Mouse (Mus musculus) bone marrow macrophage, adult 2 months (primary cell): Measurements from ENCODE around the gene C5ar2. TPM values are rescaled to one million over a fixed set of nuclear protein-coding genes. Genes with fewer than 3 reads are reported as not detected.
"Not testable (repeated sequence)": the region's sequence is repeated elsewhere in the genome, so short reads cannot be mapped to it uniquely, and the experiment has no call there.

Experiments used
- H3K27ac ChIP-seq: 2 replicates; pipeline ENCODE4 v1.5.1; 2012; ENCODE audit warnings: low read depth, low read length; ENCODE audit not compliant: insufficient read depth
- H3K4me1 ChIP-seq: 2 replicates; pipeline ENCODE4 v1.6.1; 2012; ENCODE audit warnings: low read length; ENCODE audit not compliant: control insufficient read depth, insufficient read depth
- H3K4me3 ChIP-seq: 2 replicates; pipeline ENCODE4 v1.5.1; 2012; ENCODE audit warnings: mild to moderate bottlenecking, low read length, moderate library complexity; ENCODE audit not compliant: insufficient read depth
- CTCF ChIP-seq: IDR thresholded peaks from 2 replicates; pipeline ENCODE4 v1.5.1; 2012; ENCODE audit warnings: low read depth, mild to moderate bottlenecking, low read length, moderate library complexity
- POLR2A ChIP-seq: IDR thresholded peaks from 2 replicates; pipeline ENCODE4 v1.6.1; 2012; ENCODE audit warnings: mild to moderate bottlenecking, low read depth, low read length, borderline replicate concordance
- polyA plus RNA-seq: library from polyadenylated mRNA; stranded (reverse); fragments of >200 nt; gene quantifications from 2 replicates; pipeline ENCODE4 v1.2.4, GENCODE M21; 2012; ENCODE audit not compliant: missing spikeins, insufficient read depth, insufficient read length

C5ar2 gene
- polyA plus RNA-seq, 1 experiment = 18.4 TPM

- H3K27ac ChIP-seq = peak overlapping the region; percentile 93
- H3K4me1 ChIP-seq = peaks cover 49% of the 10 kb centered on the region
- TF ChIP-seq CTCF = no peak
- TF ChIP-seq POLR2A = no peak
- H3K4me3 ChIP-seq = peak overlapping the region; percentile 62
Observed at GRCm38 (mm10) chr7:16257830-16258229, 13.9 kb upstream of the C5ar2 start.

DNA sequence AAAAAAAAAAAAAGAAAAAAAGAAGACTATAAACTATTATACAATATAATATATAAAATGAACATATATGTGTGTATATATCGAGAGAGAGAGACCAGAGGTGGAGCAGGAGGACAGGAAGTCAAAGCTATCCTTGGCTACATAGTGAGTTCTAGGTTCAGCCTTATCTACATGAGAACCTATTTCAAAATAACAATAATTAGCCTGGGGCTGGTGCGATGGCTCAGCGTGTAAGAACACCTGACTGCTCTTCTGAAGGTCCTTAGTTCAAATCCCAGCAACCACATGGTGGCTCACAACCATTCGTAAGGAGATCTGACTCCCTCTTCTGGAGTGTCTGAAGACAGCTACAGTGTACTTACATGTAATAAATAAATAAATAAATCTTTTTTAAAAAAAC is 12.0 kb upstream of the C5ar2 start:
- H3K27ac ChIP-seq = peak overlapping the region; percentile 92
- H3K4me1 ChIP-seq = peaks cover 47% of the 10 kb centered on the region
- not testable (repeated sequence) for H3K4me3 ChIP-seq

DNA sequence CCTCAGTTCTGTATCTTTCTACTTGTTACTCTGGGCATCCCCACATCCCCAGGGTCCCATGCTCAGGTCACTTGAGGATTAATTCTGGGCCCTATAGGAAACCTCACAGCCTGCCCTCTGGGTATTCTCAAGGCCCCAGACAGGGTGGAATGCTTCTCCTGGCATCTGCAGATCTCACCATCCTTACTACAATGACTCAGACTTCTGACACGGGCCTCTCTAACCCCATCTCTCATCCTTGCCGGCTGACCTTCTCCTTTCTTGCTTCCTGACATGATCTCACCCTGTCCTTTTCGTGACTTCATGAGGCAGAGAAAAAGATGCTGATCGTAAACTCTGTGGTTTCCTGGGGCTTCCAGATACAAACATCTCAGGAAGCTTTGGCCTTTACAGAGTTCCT is 10.2 kb upstream of the C5ar2 start:
- peaks cover 43% of the 10 kb centered on the region for H3K4me1 ChIP-seq
- H3K27ac ChIP-seq = peak overlapping the region; percentile 97
- TF ChIP-seq CTCF (no peak), POLR2A (no peak)
- peak overlapping the region; percentile 41; the same call in 1 of the 2 replicates for H3K4me3 ChIP-seq

GRCm38 (mm10) chr7:16250687-16251086 is 6.7 kb upstream of the C5ar2 start:
- no peak overlapping the region for H3K4me3 ChIP-seq
- no peak for TF ChIP-seq POLR2A
- no peak for TF ChIP-seq CTCF
- peaks cover 49% of the 10 kb centered on the region for H3K4me1 ChIP-seq
- peak overlapping the region; percentile 76 for H3K27ac ChIP-seq

DNA sequence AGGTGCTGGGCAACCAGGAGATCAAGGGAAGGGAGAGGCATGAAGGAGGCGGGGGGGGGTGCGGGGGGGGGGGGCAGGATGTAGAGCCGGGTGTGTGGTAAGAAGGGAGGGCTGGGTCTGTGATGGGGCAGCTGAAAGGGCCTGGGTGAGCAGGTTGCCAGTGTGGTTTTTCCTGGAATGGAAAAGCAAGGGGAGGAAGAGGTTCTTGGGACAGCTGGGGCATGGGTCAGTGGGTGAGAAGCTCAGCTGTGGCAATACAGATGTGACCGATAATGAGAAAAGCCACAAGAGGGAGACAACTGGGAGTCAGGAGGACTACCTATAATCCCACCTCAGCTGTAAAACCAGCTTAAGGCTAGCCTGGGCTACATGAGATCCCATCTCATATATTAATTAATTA is 2.0 kb upstream of the C5ar2 start:
- H3K27ac ChIP-seq = peak overlapping the region; percentile 94
- H3K4me3 ChIP-seq = no peak overlapping the region
- TF ChIP-seq CTCF (no peak), POLR2A (no peak)
- peaks cover 58% of the 10 kb centered on the region for H3K4me1 ChIP-seq

DNA sequence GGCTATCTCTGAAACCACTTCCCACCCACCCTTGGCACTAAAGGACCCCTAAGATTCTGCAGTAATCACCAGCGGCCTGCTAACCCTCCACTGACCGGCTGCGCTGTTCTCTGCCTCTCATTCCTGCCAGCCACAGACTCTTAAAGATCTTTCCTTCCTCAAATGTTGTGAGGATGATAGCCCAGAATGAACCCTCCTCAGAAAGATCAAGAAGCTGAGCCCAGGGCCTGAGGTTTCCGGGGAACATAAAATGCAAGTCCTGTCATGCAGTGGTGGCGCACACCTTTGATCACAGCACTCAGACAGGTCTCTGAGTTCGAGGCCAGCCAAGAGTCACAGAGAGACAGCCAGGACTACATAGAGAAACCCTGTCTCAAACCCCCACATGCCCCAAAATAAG is 1.8 kb downstream of the C5ar2 start:
- H3K27ac ChIP-seq = peak overlapping the region; percentile 88
- TF ChIP-seq POLR2A = no peak
- no peak for TF ChIP-seq CTCF
- peak overlapping the region; percentile 36 for H3K4me3 ChIP-seq
- H3K4me1 ChIP-seq = peaks cover 59% of the 10 kb centered on the region

DNA sequence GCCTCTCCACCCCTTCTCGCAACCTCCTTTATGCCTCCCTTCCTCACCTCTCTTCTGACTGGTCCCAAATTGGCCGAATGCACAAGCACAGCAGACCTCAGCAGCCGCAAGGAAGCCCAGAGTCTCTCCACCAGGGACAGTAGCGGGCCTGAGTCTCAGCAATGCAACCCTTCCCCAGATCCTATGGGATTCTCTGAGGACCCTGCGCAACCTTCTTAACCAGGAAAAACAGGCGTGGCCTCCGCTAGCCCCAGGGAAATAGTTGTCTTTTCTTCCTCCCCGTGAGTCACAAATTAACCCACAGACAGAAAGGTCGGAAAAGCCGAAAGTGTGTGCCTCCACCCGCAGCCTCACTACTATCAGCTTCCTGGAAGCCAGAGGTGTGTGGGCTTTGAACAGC is 2.2 kb downstream of the C5ar2 start:
- H3K27ac ChIP-seq = peak overlapping the region; percentile 88
- TF ChIP-seq CTCF (no peak; the same call in 1 of the 2 replicates), POLR2A (no peak)
- peak overlapping the region; percentile 36 for H3K4me3 ChIP-seq
- H3K4me1 ChIP-seq = peaks cover 57% of the 10 kb centered on the region

GRCm38 (mm10) chr7:16240978-16241303 is 3.0 kb downstream of the C5ar2 start:
- H3K27ac ChIP-seq = no peak overlapping the region
- peaks cover 56% of the 10 kb centered on the region for H3K4me1 ChIP-seq
- TF ChIP-seq CTCF = no peak
- TF ChIP-seq POLR2A = no peak
- H3K4me3 ChIP-seq = no peak overlapping the region; the same call in 1 of the 2 replicates

DNA sequence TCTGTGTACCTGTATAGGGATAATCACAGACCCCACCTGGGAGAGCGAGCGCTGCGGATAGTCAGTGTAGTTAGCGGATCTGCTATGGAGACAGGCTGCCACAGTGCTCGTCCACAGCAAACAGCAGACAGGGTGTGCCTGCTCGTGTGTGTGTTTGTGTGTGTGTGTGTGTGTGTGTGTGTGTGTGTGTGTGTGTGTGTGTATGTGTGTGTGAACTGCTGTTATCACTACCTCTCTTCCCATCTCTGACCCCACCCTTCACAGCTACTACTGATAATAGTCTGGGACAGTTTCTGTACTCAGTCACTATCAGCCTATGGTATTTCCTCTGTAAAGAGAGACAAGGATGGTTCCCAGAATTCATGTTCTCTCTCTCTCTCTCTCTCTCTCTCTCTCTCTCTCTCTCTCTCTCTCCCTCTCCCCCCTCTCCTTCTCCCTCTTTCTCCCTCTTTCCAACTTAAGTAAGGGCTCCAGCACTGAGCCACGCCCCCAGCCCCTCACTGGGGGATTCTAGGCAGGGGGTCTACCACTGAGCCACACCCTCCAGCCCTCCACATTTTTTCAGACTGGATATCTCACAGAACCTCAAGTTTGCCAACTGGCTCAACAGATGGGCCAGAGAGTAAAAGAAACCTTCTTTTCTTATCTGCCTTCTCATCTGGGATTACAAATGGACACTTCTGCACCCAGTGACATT is 3.5 kb downstream of the C5ar2 start:
- TF ChIP-seq CTCF (no peak), POLR2A (no peak)
- Histone ChIP-seq H3K4me3 (no peak overlapping the region), H3K27ac (peak overlapping the region; percentile 70), H3K4me1 (peaks cover 54% of the 10 kb centered on the region)

DNA sequence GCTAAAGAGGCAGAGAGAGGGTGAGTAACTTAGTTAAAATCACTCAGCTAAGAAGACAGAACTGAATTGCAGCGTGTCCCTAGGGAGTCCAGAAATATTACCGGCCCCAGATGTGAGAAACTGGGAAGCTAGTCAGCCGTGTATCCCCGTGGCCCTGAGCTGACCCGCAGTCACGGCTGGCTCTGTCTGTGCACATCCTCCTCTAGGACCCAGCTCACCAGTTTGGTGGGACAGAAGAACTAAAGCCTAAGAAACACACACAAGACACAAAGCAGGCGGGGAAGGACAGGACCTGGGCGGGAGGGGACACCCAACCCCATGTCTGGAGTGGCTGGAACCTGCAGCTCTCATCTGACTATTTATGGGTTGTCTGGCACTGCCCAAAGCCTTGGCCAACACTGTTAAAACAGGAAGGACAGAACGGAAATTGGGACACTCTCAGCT is 4.4 kb downstream of the C5ar2 start:
- Histone ChIP-seq H3K4me1 (peaks cover 48% of the 10 kb centered on the region), H3K27ac (peak overlapping the region; percentile 70), H3K4me3 (peak overlapping the region; percentile 35)
- TF ChIP-seq CTCF (no peak), POLR2A (no peak)

DNA sequence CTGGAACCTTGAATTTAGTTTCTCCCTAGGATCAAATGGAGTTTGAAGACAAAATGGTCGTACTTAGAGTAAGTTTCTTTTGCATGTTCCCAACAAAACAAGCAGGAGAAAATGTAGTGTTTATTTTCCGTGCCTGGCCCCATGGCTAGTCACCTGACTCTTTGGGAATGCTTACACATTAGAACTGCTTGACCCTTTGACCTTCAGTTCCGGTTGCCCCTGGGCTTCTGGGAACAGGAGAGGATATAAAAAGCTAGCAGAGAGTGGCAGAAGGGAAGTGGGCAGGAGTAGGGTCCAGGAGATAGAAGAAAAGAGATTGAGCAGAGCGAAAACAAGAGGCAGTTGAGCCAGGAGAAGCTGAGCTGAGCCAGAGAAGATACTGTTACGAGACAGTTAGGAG is 14.1 kb downstream of the C5ar2 start:
- Histone ChIP-seq H3K27ac (peak overlapping the region; percentile 28), H3K4me1 (peaks cover 45% of the 10 kb centered on the region), H3K4me3 (no peak overlapping the region)
- no peak for TF ChIP-seq POLR2A
